Mouse (Mus musculus): ENCODE measurements at regions not wholly inside any gene's neighbourhood (a gene's known extent, or its start where the extent isn't known, plus 50 kb on each side); places are given as distances from the start of the nearest gene placed in this dataset.

- no peak for ATAC-seq (replicated peaks; ENCODE audit: insufficient number of reproducible peaks, low FRiP score, low TSS enrichment, poor library complexity, severe bottlenecking)
Measured at GRCm38 (mm10) chr16:50069033-50069432, 268.7 kb downstream of the Cd47 start.

DNA sequence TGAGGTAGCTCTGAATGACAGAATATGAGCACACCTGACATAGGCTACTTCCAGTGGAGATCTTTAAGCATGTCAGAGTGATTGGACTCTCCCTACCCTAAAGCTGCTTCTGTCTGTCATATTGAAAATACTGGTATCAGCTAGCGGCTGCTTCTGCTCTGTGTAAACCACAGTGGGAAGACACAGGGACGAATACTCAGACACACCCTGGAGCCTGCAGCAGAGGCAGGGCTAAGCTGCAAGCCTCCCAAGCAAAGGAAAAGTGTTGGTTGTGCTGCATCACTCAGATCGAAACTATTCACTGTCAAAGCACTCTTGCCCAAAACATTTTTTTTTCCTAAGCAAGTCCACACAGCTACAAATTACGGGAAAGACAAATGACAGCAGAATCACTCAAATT is 270.4 kb downstream of the Cd47 start:
- no peak for ATAC-seq (replicated peaks; ENCODE audit: insufficient number of reproducible peaks, low FRiP score, low TSS enrichment, poor library complexity, severe bottlenecking)

DNA sequence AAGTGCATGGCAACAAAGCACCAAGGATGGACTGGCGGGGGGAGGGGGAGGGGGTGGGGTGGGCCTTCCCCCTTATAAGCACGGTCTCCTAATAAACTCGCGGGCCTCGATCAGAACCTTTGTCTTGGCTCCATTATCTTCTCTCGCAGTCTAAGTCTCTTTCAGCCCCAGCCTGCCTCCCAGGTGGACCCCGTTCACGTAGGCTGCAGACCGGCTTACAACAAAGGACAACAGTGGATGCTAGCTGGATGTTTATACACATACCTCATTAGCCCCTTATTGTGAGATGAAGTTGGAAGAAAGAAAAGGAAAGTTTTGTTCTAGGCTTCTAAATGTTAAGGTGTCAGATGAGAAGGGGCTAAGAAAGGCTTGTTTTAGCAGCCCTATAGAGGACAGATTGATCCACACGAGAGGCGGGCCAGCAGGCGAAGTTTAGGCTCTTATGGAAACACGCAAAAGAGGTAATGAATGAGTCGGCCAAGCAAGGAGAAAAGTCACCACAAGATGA is 272.6 kb downstream of the Cd47 start:
- ATAC-seq (replicated peaks; ENCODE audit: insufficient number of reproducible peaks, low FRiP score, low TSS enrichment, poor library complexity, severe bottlenecking): no peak

DNA sequence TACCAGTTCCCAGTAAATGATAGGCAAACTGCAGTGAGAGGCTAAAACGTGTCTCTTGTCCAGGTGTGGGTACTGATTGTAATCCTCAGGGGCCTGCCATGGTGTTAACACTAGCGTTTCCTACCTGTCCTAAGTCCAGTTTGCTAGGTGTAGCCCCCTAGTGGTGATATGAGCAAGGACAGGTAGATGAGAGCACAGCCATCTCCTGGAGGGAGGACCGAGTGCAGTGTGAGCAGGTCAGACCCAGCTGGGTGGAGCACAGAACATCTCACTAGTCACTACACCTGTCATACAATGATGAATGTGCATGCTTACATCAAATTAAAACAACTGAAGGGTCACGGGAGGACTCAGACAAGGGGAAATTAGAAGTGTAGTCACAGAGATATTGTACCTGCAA is 273.6 kb downstream of the Cd47 start:
- peak; percentile 79 for ATAC-seq (replicated peaks; ENCODE audit: insufficient number of reproducible peaks, low FRiP score, low TSS enrichment, poor library complexity, severe bottlenecking)

- ATAC-seq (replicated peaks; ENCODE audit: insufficient number of reproducible peaks, low FRiP score, low TSS enrichment, poor library complexity, severe bottlenecking): no peak
Measured at GRCm38 (mm10) chr16:50075641-50076040, 275.3 kb downstream of the Cd47 start.

GRCm38 (mm10) chr16:50081511-50081910 is 281.2 kb downstream of the Cd47 start:
- no peak for ATAC-seq (replicated peaks; ENCODE audit: insufficient number of reproducible peaks, low FRiP score, low TSS enrichment, poor library complexity, severe bottlenecking)

- no peak for ATAC-seq (replicated peaks; ENCODE audit: insufficient number of reproducible peaks, low FRiP score, low TSS enrichment, poor library complexity, severe bottlenecking)
Measured at GRCm38 (mm10) chr16:50092318-50092717, 292.0 kb downstream of the Cd47 start.

DNA sequence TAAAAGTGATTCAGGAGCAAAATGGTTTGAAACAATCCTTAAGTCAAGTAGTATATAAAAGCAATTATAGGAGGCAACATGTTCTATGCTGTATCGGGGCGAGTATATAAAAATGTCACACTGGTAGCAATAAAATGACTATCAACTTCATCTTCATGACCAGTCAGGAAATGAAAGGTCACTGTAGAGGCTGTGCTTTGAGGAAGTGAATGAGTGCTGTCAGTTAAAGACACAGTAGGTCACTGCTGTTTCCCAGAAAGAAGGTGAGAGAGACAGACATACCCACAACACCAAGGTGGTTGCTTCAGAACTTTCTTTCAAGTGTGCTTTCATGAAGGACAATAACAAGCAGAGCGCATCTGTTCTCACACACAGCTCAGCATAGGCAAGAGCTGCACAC is 292.4 kb downstream of the Cd47 start:
- 0 out of 2 replicates have a peak, but pooled peaks have one; percentile 59 for ATAC-seq (replicated peaks; ENCODE audit: insufficient number of reproducible peaks, low FRiP score, low TSS enrichment, poor library complexity, severe bottlenecking)

- ATAC-seq (replicated peaks; ENCODE audit: insufficient number of reproducible peaks, low FRiP score, low TSS enrichment, poor library complexity, severe bottlenecking): no peak
Measured at GRCm38 (mm10) chr16:50095858-50096551, 295.7 kb downstream of the Cd47 start.

DNA sequence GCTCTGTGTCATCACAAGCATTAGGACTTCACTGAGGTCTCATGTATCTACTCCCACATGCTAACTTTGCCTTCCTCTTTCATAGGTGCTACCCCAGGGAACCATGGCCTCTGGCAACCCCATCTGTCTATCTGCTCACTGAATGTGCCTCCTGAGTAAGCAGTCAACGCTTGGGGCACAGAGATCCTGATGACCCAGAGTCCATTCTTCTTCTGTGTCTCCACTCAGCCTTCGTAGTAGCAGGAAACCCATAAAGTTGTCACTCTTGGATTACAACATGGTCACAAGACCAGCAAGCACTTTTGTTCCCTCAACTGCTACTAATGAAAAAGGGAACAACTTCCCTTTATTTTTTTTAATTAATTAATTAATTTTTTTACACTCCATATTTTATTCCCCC is 296.2 kb downstream of the Cd47 start:
- 0 out of 2 replicates have a peak, but pooled peaks have one; percentile 35 for ATAC-seq (replicated peaks; ENCODE audit: insufficient number of reproducible peaks, low FRiP score, low TSS enrichment, poor library complexity, severe bottlenecking)

GRCm38 (mm10) chr16:50103340-50103739 is 303.0 kb downstream of the Cd47 start:
- no peak for ATAC-seq (replicated peaks; ENCODE audit: insufficient number of reproducible peaks, low FRiP score, low TSS enrichment, poor library complexity, severe bottlenecking)

- 0 out of 2 replicates have a peak, but pooled peaks have one; percentile 27 for ATAC-seq (replicated peaks; ENCODE audit: insufficient number of reproducible peaks, low FRiP score, low TSS enrichment, poor library complexity, severe bottlenecking)
Measured at GRCm38 (mm10) chr16:50118150-50118549, 314.0 kb downstream of the Bbx start.

- ATAC-seq (replicated peaks; ENCODE audit: insufficient number of reproducible peaks, low FRiP score, low TSS enrichment, poor library complexity, severe bottlenecking): no peak
Measured at GRCm38 (mm10) chr16:50122460-50122859, 309.7 kb downstream of the Bbx start.

GRCm38 (mm10) chr16:50124646-50125045 is 307.5 kb downstream of the Bbx start:
- ATAC-seq (replicated peaks; ENCODE audit: insufficient number of reproducible peaks, low FRiP score, low TSS enrichment, poor library complexity, severe bottlenecking): no peak

- no peak for ATAC-seq (replicated peaks; ENCODE audit: insufficient number of reproducible peaks, low FRiP score, low TSS enrichment, poor library complexity, severe bottlenecking)
Measured at GRCm38 (mm10) chr16:50125564-50125963, 306.6 kb downstream of the Bbx start.

DNA sequence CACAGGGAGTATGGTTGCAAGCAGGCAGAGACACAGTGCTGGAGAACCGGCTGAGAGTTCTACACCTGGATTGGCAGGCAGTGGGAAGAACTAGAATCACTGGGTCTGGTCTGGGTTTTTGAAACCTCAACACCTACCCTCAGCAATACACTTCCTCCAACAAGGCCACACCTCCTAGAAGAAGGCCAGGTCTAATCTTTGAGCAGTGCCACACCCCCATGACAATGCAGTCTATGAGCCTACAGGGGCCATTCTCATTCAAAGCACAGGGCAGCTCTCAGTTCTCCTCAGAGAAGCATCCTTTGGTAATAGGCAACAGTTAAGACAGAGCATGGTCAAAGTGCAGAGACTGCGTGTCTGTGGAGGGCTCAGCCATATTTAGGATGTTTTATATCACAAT is 300.8 kb downstream of the Bbx start:
- ATAC-seq (replicated peaks; ENCODE audit: insufficient number of reproducible peaks, low FRiP score, low TSS enrichment, poor library complexity, severe bottlenecking): no peak

All from monocyte, adult 5-6 weeks (primary cell).